Mouse (Mus musculus) G1E (cell line): Measurements from ENCODE around the gene Pnp.
"Not testable (repeated sequence)": the region's sequence is repeated elsewhere in the genome, so short reads cannot be mapped to it uniquely, and the experiment has no call there.

Experiments used
- CTCF ChIP-seq: IDR thresholded peaks from 2 replicates; pipeline ENCODE4 v1.5.1; 2012; ENCODE audit warnings: low read depth, low read length, inconsistent platforms, mixed read lengths
- GATA1 ChIP-seq: IDR thresholded peaks from 2 replicates; pipeline ENCODE4 v1.6.1; 2012; ENCODE audit warnings: borderline replicate concordance, low read length, inconsistent platforms, mixed read lengths
- GATA2 ChIP-seq: IDR thresholded peaks from 2 replicates; pipeline ENCODE4 v1.6.1; 2012; ENCODE audit warnings: low read depth, low read length, inconsistent platforms, borderline replicate concordance
- POLR2AphosphoS5 ChIP-seq: IDR thresholded peaks from 2 replicates; pipeline ENCODE4 v1.6.1; 2012; ENCODE audit warnings: low read depth, low read length, inconsistent platforms; ENCODE audit not compliant: insufficient replicate concordance
- TAL1 ChIP-seq: conservative IDR thresholded peaks from 2 replicates; pipeline ENCODE4 v1.6.1; 2012; ENCODE audit warnings: low read depth, low read length, inconsistent platforms, mixed read lengths

DNA sequence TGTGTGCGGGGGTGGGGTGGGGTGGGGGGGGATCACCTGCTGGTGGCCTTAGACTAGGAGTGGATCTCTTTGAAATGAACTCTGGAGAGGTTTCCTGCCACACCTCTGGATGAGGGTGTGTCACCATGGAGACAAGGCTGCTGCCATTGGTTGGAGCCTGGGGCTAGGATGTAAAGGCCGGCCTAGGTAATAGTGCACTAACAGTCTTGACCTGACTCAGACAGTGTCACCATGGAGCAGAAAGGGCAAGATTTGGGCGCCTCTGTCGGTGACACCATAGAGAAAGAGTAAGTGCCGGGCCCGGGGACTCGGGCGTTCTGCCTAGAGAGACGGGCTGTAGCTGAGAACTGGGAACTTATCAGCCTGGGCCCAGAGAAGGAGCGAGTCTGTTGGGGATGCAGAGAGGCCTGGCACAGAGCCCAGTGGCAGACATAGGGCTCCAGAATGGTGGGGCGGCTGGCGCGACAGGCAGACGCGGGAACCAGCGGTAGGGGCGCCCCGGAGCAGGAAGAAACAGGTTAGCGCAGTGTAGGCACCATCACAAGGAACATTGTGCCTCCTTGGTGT lies 25.1 kb downstream of the Pnp start, which contains the start of gene Pnp2:
- not testable (repeated sequence) for TF ChIP-seq CTCF, GATA2, TAL1, GATA1, POLR2AphosphoS5
